Mouse (Mus musculus) MN1 (cell line): ENCODE data around the gene Ndufa12.
A peak's percentile ranks its signal among the peaks of the same experiment; 100 is the strongest.

Source experiments
- DNase-seq: peaks from one replicate; pipeline ENCODE4 v3.0.0-alpha.2; 2016; ENCODE audit warnings: low spot score

The Ndufa12 gene

DNA sequence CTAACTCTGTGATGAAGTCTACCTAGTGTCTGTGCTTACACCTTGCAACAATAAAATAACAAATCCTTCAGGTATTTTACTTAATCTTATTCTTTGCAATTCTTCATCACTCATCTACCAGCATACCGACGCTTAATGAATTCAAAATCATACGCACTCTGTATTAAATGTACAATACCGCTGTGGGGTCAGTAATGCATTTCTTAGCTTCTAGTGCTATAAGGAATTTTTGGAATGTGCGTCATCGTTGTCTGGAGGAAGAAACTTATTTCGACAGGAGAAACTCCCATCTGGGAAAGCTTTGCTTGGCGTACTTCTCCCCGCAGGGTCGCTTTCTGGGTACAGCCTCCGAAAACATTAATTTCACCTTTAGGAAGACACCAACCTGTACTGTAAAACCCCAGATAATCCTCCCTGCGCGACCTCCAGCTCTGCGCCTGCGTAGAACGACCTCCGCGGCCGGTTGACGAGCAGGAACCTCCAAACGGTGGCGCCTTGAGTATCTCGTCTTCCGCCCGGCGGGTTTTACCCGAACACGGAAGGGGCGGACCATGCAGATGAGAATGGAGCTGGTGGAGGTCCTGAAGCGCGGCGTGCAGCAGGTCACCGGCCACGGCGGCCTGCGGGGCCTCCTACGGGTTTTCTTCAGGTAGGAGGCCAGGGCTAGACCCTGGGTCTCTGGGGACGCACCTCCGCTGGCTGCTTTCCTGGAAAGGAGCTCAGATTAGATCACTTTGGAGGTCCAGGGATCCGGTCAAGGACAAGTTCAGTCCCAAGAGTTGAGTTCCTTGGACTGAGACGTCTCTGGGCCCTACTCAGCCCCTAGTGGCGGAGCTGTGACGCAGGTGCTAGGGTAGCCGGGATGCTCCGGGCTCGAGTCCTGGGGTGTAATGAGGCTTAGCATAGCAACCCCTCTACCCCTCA lies at the start of gene Ndufa12:
Gene Ndufa12, plus strand, starts transcription at position 239 of the 924 bp plus-strand sequence.
- peak; percentile 96 for DNase-seq

DNA sequence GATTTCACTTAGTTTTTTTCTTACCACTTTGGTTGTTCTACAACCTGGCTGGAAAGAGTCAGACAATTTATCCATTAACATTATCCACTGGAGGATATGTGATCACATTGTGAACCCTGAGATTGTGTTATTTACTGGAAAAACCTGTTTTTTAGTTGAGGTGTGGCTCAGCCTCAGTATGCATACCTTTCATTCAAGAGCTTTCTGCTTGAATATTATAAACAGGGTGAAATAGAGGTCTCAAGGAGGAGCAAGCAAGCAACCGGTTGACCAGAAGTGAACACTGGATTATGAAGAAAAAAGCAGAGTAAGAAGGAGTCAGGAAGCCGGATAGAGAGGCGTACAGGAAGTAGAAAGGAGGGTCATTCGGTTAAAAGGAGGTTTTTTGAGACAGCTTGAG lies 47.0 kb upstream of the Ndufa12 start:
- DNase-seq: no peak

DNA sequence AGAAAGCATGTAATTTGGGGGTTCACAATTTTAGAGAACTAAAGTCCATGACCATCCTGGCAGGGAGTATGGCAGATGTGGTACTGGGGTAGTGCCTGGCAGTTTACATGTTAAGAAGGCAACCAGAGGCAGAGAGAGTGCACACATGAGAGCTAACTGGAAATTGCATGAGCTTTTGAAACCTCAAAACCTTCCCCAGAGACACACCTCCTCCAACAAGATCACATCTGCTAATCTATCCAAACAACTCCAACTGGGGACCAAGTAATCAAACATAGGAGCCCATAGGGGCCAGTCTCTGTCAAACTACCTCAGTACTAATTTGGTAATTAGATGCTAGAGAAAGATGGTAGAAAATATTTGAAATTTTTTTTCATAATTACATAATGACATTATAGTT lies 44.7 kb upstream of the Ndufa12 start:
- DNase-seq: no peak

DNA sequence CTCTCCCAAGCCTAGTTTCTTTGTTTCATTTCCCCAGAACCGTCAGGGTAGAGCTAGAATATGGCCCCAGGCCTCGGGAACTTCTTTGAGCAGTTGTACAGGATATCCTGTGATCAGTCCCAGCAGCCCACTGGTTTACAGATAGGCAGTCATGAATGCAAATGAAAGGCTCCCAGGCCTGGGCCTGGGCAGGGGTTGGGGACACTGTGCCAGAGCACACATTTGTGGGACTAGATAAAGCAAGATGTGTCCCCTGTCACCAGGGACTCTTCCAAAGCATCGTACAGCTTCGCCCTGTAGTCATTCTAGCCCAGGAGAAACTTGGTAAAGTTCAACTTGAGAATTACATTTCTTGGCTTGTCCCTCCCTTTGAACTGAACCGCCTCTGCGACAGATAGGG lies 39.6 kb upstream of the Ndufa12 start:
- no peak for DNase-seq

DNA sequence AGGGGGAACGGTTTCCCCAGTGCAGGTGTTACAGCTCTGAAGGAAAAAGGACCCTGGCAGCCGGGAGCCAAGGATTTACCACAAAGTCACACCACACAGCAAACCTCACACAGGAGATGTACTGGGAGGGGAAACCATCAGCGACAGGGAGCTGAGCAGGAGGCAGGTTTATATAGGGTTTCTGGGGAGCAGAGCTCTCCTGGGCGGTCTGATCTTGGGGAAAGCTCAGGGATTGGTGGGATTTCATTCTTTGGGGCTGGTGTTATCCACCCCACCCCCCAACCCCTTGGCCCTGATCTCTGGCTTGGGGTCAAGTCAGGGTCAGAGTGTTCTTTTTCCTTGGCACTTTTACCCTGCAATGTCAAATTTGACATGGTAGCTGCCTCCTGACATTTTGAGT lies 39.1 kb upstream of the Ndufa12 start:
- DNase-seq: no peak

DNA sequence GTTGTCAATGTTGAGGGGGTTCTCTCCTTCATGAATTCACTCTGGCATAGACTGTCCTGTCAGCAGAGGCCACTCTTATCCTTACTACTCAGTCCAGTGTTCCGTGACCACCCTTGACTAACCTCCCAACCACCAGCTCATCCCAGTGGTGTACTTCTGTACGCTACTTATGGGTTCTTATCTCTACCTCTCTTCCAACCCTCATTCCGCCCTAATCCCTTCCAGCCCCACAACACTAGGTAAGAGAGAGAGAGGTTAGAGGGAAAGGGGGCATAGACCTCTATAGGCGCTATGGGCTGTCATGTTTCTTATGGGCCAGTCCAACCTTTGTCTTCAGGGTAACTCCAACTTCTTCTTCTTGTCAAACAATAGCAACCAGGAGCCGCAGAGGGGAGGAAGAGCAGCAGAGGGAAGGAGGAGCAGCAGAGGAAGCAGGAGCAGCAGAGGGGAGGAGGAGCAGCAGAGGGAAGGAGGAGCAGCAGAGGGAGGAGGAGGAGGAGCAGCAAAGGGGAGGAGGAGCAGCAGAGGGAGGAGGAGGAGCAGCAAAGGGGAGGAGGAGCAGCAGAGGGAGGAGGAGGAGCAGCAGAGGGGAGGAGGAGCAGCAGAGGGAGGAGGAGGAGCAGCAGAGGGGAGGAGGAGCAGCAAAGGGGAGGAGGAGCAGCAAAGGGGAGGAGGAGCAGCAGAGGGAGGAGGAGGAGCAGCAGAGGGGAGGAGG lies 37.3 kb upstream of the Ndufa12 start:
- DNase-seq: no peak

DNA sequence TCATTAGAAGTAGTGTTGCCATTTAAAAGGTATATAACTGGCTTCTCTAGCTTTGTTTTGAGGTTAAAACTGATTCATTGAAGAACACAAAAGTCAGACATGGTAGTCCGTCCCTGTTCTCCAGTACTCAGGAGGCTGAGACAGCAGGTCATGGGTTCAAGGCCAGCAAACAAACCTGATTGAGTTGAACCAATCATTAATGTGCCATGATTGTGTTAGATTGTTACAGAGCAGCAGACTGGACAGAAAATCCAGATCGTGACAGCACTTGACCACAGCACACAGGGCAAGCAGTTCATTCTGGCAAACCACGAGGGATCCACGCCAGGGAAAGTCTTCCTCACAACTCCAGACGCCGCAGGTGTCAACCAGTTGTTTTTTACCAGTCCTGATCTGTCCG lies 36.5 kb upstream of the Ndufa12 start:
- no peak for DNase-seq

DNA sequence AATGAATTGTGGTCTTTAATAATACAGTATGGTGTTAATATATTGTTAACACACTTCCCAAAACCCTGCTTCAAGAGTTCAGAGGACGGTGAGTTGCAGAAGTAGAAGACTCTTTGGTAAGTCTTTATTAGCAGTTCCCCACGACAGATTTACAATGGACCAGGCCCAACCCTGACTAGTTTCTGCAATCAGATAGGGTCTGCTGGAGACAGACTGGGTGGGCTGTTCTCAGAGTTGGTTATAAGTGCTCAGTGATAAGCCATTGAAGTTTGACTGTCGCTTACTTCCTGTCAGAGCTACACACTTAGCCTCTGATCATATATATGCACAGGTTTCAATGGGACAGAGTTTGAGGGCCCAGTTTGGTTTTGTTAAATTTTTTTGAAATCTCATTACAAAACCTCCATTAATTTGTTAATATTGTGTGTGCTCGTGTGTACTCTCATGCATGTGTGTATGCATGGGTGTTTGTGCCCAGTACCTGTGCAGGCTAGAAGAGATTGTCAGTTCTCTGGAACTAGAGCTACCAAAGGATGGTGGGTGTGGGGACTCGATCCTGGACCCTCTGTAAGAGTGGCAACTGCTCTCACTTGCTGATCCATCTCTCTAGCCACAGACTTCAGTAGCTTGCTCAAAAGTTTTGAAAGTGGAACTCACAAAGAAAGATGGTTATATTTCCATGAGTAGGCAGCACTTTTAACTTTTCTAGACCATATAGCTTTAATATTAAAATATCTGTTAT lies 34.2 kb upstream of the Ndufa12 start:
- no peak for DNase-seq

DNA sequence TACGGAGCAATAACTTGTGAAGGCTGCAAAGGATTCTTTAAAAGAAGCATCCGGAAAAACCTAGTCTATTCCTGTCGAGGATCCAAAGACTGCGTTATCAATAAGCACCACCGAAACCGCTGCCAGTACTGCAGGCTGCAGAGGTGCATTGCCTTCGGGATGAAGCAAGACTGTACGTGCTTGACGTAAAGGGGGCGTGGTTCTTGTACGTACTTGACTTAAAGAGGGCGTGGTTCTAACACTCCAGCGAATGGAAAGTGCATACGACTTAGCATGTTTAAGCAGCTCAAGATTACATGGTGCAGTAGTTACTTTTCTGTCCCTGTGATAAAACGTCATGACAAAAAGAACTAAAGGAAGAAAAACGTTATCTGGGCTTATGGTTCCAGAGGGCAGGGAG lies 33.1 kb upstream of the Ndufa12 start:
- DNase-seq: no peak

DNA sequence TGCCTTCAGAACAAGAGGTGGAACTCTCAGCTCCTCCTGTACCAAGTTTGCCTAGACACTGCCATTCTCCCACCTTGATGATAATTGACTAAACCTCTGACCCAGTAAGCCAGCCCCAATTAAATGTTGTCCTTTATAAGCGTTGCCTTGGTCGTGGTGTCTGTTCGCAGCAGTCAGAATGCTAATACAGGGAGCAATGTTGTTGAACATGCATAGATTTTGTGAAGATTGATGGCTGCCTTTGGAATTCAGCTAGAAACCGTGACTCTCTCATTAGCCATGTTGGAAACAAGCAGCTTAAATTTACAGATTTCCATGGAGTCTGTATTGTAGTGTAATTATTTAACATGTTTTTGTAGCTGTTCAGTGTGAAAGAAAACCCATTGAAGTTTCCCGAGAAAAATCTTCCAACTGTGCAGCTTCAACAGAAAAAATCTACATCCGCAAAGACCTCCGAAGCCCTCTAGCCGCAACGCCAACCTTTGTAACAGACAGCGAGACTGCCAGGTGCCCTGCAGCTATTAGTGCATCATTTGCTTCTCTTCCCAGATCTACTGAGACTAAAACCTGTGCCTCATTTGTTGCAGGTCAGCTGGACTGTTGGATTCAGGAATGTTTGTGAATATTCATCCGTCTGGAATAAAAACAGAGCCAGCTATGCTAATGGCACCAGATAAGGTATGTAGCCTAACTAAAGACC lies 31.3 kb upstream of the Ndufa12 start:
- no peak for DNase-seq

DNA sequence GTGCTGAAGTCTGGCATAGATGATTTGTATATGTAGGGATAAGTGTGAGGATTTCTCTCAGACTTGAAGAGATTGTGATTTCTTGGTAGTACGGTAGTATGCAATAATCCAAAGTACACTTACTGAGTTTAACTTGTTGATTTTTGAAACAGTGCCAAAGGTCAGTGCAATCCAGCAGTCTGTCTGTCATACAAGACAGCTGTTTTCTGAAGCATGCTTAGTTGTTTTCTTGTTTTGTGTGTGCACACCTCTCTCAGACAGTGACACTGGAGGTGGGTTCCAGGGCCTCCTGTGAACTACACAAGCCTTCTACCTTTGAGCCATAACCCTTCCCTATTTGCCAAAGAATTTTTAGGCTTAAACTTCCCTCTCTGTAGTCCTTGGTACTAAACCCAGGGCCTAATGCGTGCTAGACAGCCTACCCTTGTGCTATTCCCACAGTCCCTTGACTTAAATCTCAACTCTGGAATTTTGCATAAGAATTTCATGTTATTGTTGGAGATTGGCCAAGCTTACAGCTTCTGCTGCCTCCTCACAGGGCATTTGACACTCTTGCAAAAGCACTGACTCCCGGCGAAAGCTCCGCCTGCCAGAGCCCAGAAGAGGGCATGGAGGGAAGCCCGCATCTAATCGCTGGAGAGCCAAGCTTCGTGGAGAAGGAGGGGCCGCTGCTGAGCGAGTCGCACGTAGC lies 26.9 kb upstream of the Ndufa12 start:
- no peak for DNase-seq

DNA sequence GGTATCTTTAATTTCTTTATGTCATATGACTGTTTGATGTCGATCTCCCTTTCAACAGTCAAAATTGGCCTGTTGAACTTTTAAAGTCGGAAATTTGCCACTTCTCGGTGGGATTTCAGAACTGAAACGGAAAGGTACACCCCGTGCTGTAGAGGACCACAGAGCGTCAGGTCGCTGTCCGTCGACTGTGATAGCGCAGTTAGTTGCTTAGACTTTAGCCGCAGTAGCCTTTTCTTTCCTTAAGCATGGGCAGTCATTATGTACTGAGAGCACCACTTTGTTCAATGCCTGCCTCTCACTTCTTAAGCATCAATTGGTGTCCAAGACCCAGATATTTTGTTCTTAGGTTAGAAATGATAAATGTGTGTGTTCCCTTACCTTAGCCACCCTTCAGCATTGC lies 26.4 kb upstream of the Ndufa12 start:
- DNase-seq: no peak

DNA sequence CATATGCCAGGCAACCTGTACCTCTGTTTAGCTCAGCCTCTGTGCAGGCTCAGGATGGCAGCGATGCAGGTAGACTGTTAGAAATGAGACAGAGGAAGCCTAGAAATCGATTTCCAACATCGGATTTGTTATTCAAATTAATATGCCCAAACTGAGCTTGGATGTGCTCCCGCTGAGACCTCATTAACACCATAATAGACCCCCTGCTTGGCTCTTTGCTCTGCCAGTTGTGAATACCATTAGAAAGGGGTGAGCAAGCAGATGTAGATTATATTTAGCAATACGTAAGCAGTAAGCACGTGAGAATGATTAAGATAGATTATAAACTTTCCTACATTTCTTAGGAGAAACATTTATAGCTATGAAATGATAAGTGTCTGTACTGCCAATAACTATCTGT lies 25.8 kb upstream of the Ndufa12 start:
- no peak for DNase-seq

DNA sequence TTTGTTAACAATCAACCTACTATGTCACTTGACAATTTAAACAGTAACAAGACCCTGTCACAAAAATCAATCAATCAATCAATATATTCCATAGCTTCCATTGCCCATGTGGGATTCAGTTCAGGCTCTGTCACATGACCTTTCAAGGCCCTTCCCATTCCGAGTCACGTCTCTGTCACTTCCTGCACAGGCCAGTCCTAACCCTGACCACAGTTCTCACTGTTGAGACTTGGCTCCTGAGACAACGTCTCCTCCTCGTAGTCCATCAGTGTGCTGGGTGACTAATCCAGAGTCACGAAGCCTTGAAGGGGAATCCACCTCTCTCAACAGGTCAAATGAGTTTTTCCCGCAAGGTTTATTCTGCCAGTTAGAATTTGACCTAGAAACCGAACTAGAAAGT lies 23.9 kb upstream of the Ndufa12 start:
- DNase-seq: no peak

DNA sequence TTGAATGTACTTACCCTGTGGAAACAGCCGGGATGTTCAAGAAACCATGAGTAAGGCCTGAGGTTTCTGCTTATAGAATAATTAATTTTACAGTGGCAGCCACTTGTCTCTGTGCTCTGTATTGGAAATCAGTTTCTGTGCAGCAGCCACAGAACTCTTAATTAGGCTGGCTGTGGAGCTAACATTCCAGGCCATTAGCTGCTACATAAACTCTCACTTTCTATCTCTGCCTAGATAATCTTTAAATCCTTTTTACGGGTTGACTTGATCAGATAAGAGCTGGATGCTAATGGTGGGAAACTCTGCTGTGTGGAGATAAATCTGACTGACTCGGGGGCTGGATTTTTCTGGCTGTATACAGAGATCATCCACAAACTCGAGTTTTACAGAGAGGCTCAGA lies 15.3 kb upstream of the Ndufa12 start:
- DNase-seq: peak; percentile 34

DNA sequence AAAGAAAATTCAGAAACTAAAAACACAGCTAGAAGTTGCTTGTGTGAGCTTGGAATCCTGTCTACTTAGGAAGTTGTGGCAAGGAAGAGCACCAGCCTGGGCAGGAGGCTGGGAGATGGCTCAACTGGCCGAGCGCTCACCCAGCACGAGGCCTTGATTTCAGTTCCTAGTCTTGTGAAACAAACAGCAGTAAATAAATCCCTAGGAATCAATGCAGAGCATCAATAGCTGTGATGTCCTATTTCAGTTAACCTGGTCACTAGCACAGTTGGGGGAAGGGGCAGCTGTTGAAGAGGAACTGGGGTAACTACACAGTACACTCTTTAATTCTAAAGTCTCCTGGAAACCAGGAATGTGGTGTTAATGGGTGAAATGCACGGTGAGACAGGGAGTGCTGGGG lies 6.5 kb downstream of the Ndufa12 start:
- DNase-seq: no peak

DNA sequence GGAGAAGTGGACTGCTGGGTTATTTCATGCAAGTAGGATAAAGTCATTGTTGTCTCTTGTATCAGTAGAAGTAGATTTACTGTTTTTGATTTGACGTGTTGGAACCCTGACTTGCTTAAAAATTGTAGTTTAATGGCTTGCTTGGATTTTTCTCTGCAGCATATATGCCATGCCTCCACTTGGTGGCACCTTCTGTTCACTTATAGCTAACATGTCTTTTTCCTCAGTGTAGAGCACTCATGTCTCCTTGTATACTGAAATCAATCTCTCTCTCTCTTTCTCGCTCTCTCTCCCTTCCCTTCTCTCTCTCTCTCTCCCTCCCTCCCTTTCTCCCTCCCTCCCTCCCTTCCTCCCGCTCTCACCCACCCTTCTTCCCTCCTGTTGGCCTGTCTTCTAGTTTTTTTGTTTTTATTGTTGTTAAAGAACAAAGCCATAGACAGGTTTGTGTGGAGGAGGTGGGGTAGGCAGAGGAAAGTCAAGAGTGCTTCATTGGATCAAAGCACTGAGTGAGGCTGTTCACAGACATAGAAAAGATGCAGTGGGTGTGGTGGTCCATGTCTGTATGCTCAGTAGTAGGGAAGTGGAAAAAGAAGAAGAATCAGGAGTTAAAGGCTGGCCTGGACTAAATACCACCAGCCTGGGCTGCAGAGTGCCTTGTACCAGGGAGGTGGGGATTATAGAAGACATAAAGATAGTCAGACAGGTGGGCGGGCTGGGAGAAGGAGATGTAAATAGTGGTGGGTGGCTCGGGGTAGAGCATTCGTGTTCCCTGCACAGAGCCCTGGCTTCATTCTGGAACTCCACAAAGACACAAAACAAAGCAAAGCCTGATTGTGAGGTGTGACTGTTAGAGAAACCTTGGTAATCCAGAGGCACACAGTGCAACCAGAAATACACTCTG lies 12.4 kb downstream of the Ndufa12 start:
- DNase-seq: peak; percentile 71

DNA sequence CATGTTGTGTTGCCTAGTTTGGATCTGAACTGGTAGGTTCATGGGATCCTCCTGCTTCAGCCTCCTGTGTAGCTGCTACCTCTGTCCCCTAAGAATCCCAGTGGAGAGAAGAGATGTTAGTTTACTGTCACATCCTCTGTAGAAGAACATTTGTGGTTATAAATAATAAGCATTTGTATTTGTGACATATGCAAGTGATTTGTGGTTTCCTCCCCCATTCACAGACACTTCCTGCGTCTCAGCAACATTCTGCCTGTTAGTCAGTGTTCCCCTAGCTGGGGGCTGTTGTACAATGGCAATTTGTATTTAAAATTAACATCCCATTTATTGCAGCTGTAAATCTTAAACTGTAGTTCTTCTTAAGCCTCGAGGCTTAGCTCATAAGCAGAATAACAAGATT lies 13.2 kb downstream of the Ndufa12 start:
- DNase-seq: no peak

DNA sequence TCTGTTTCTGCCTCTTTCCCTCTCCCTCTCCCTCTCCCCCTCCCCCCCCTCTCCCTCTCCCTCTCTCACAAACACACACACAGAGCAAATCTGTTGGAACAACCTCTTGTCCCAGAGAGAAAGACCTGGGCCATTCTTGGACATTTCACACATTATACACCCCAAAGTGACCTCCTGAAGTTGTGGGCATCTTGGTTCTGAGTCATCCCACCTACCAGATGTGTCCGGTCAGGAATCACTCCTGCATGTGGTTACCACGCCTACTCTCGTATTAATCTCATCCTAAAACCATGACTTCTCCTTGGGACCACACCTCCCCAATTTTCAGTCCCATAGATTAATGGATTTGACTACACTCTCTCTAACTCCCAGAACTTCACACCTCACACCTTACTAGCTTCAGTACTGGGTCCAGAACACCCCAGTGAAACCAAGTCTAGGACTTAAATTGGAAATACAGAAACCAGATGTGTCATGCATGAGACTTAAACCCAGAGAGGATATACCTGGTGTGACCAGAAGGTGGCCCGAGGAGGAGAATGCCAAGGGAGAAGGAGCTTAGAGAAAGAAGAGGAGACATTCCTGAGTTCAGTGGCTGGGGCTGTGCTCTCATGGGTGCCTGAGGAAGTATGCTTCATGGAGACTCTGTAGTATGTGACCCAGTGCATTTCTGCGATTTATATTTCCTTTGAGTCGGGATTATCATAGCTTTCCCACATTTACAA lies 26.7 kb downstream of the Ndufa12 start:
- DNase-seq: no peak
